Mouse (Mus musculus) natural killer cell, adult 2 months (primary cell): ENCODE measurements at regions not wholly inside any gene's neighbourhood (a gene's known extent, or its start where the extent isn't known, plus 50 kb on each side); places are given as distances from the start of the nearest gene placed in this dataset.

ENCODE experiments used
- DNase-seq, 2 experiments: peaks; one replicate each; pipeline ENCODE4 v3.0.0; 2022; ENCODE audit warnings: low spot score in 2 of 2

DNA sequence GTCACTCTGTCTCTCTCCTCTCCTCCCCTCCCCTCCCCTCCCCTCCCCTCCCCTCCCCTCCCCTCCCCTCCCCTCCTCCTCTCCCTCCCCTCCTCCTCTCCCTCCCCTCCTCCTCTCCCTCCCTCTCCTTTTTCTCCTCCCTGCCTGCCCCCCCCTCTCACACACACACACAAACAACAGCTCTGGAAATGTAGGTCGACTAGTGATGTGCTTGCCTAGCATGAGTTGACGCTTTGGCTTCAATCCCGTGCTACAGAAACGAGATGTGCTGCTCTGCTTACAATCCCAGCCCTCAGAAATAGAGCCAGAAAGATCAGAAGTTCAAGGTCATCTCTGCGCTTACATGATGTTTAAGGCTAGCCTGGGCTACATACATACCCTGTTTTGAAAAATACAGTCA is 254.9 kb downstream of the Bcor start:
- no peak for DNase-seq

GRCm38 (mm10) chrX:11907167-11907566 is 253.0 kb downstream of the Bcor start:
- no peak for DNase-seq

- no peak for DNase-seq
Measured at GRCm38 (mm10) chrX:11915984-11916383, 244.2 kb downstream of the Bcor start.

- DNase-seq = no peak
Measured at GRCm38 (mm10) chrX:11920231-11920630, 239.9 kb downstream of the Bcor start.

- no peak for DNase-seq
Measured at GRCm38 (mm10) chrX:11924639-11925302, 235.4 kb downstream of the Bcor start.

DNA sequence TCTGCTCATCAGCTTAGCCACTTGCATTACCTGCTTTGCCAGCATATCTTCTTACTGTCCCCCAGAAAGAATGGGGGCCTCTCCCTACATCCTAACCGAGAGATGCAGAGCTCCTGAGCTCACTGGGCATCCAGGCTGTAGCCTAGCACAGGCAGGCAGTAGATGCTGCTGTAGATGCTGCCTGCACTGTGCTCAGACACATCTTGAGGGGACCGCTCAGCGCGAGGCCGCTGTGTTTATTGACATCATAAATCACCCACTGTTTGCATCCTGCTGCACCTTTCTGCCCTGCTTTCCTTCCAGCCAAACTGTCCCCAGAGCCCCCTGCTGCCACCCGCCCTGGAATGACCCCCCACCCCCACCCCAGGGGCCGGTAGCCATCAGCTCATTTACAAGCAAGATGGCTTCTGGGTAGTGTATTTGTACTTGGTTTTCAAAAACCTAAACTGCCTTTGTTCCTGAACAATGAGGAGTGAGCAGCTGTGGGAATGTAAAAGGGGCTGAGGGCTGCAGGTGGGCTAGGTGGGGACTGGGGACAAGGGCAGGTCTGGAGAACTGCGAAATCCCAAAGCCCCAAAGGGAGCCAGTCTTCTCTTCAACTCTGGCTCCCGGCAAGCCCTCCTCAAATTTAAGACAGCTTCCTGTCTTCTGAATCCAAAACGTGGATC is 233.2 kb downstream of the Bcor start:
- DNase-seq = no peak

DNA sequence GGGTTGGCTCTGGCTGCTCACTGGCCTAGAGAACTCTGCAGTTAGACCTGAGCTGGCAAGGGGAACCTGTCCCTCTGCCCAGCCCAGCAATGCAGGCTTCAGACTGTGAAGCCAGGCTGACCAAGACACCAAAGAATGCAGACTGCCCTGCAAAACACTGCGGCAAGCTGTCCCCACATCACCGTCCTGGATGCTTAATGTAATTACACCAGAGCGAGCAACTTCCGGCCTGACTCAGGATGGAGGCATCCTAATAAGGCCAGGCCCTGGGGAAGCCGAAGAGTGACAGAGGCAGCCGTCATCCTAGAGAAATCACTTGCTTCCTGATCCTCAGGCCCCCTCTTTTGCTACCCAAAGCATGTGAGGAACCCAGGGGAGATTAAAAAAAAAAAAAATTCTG is 230.7 kb downstream of the Bcor start:
- no peak for DNase-seq

DNA sequence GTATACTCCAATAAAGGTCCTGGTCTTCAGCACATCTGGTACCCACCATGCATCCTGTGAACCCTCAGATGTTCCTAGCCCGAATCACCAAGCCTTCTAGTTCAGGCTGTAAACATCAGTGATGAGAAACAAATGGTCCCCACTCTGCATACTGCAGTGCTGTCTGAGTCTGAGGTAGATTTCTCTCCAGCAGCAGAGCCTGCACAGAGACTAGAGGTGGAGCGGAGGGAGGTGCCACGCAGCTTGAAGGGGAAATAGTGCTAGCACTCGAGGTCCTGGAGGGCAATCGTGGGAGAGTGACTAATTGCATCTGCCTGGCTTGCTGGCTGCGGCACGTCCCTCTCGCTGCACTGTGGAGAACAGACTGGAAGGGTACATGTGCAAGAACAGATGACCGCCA is 228.7 kb downstream of the Bcor start:
- DNase-seq = no peak

- DNase-seq = no peak
Measured at GRCm38 (mm10) chrX:11935337-11935736, 224.8 kb downstream of the Bcor start.

DNA sequence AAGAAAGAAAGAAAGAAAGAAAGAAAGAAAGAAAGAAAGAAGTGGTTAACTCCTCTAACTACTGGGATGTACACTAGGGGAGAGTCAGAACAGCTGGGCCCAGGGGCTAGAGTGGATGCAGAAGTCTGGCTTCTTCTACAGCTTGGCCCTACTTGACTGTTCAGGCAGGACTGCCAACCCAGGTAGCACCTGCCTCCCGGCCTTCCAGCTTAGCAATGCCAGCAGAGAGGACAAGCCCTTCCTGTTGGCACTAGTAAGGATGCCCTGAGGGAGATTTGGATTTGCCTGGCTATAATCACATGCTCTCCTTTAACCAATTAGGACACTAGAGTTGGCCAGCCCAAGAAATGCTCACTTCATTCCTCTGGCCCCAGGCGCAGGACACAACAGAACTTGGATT is 219.9 kb downstream of the Bcor start:
- no peak for DNase-seq

- no peak for DNase-seq
Measured at GRCm38 (mm10) chrX:11943367-11943766, 216.8 kb downstream of the Bcor start.

GRCm38 (mm10) chrX:11944574-11944973 is 215.6 kb downstream of the Bcor start:
- DNase-seq = no peak

DNA sequence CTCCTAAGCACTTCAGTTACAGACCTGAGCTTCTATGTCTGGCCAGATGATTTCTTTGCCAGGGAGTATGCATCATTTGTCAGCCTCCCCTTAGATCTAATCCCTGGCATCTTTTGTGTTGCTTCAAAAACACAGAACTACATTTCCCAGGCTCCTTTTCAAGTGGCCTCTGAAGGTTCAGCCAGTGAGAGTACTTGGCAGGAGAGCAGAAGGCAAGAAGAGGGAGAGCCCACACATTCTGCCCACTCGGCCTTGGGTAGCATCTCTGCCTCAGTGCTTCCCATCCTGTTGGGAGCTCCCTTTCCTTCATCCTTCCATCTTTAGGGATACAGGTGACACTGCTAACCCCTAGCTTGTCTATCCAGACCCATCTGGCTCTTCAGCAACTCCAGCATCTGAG is 214.9 kb downstream of the Bcor start:
- DNase-seq = no peak

DNA sequence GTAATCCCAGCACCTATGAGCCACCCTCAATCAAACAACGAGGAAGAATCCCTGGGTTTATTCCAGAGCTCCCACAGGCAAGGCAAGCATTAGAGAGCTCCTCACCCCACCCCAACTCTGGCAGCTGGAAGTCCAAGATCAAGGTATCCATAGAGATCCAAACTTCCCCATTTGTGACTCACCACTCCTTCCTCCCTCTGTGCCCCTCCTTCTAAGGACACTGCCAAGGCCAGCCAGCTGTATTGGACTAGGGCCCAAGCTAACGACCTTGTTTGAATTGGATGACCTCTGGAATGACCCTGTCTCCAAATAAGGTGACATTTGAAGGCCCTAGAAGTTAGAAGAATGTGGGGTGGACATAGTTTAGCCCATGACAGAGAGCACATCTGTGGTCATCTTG is 208.0 kb downstream of the Bcor start:
- no peak for DNase-seq

DNA sequence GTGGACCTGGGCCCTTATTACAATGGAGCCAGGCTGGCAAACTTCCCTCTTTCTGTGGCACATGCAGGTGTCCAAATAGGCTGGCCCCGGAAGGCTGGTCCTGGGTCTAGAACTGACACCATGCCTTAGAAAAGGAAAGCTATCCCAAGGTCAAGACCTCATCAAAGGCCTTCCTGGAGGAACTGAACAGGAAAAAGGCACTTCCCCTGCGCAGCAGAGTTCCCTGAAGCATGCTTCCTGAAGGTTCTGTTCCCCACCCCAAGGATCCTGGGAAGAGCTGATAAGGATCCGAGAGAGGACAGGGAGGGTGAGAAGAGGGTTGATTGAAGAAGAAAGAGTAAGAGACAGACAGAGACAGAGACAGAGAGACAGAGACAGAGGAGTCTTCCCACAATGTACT is 204.0 kb downstream of the Bcor start:
- DNase-seq = no peak

DNA sequence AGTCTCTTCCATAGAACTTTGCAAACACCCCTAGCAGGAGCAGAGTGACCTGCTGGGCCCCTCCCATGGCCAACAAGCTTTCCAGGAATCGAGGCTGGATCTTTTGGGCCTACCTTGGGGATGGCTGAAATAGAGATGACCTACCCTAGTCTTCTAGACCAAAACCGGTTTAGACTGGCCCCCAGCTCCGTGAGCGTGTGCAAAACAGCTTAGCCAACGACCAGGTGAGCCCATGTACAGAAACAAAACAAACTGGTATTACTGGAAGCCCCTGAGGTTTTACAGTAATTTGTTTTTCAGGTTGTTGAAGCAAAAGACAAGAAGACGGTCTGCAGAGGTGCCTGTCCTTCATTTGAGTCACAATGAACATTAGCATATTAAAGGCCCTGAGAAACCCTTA is 203.1 kb downstream of the Bcor start:
- no peak for DNase-seq

- DNase-seq = no peak
Measured at GRCm38 (mm10) chrX:11959871-11960552, 200.1 kb downstream of the Bcor start.

DNA sequence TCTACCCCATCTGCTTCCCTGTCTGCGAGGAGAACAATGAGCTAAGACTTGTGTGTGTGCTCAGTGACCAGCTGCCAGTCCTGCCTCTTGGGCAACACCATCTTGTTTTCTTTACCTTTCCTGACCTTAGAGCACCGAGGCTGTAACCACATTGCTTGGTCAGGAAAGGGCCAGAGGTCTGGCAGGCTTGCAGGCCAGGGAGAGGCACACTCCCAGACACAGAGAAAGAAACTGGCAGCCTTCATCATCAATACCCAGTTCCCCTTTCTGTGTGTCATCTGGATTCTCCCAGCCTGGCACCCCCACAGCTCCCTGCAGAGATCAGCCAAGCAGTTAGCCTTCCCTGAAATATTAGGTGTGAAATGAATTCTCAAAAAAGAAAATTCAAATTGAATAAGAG is 198.8 kb downstream of the Bcor start:
- DNase-seq = no peak

DNA sequence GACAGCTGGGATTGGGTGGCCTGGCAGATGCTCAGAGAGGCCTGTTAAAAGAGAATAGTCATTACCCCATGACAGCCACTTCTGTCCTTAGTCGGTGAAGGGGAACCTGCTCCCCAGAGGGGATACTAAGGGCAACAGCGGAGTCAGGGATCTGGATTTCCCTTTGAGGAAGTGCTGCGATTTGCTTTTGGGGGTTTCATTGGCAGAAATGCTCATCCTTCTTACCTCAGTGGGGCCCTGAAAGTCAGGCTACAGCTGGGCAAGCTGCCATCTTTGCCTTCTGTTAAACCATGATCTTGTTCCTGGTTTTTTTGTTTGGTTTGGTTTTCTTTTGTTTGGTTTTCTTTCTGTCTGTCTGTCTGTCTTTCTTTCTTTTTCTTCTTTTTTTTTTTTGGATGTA is 195.7 kb downstream of the Bcor start:
- no peak for DNase-seq

GRCm38 (mm10) chrX:11978679-11979078 is 181.5 kb downstream of the Bcor start:
- DNase-seq = no peak

GRCm38 (mm10) chrX:11983276-11983675 is 176.9 kb downstream of the Bcor start:
- DNase-seq = no peak
